Comparison of ENCODE assay signal across 10 mouse cellular contexts in the genomic region with DNA sequence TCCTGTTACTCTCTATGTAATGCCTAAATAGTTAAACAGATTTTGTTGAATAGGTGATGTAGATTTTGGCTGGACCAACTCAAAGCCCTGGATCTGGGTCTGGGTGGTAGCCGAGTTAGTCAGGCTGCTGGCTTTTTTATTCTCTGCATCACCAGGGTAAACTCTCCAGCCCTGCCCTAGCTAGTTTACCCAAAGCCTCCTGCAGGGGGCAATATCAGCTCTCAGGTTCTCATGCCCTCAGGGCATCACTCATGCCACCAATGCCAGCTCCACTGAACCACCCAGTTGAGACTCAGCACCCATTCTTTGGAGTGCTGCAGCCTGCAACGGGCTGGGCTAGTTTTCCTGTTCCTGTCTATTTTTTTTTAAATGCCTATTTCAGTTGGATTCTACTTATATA.
DNase-seq lines count a peak whose midpoint lies in the region; ATAC-seq and TF ChIP-seq lines count a peak whose summit lies in the region.
"Had no signal": no experiment of that assay in that cellular context is flagged by ENCODE, and none has a peak within 500 bp of the region (broad histone marks: within the 10 kb centered on the region; RNA-seq: fewer than 3 reads in every experiment).

No protein-coding gene starts in this region.

- ATAC-seq in kidney, embryonic 15.5 days (replicated peaks; ENCODE audit: low FRiP score), result no peak
- ATAC-seq: inflammation-experienced regulatory T-cells, adult 6 months; liver, embryonic 12.5 days had no signal

- TF ChIP-seq CTCF in kidney, adult 2 months (conservative IDR thresholded peaks at IDR 0.05; ENCODE audit: insufficient read depth, insufficient read length, low read depth, low read length), result peak; percentile 58

- intact Hi-C loops in gastrocnemius, postnatal 14 days (cut with DNase I; ENCODE audit: low total_unique reads), result no loop called here

- no peaks in the 10 kb centered on the region for H3K36me3 ChIP-seq in kidney, adult 2 months (ENCODE audit: control insufficient read depth, insufficient read depth, low read length)
- H3K36me3 ChIP-seq in kidney, embryonic 15.5 days, result no peaks in the 10 kb centered on the region
- H3K36me3 ChIP-seq: liver, embryonic 12.5 days had no signal

- 55% methylated on average over 2 of the region's 2 CpGs for WGBS in kidney, adult 2 months
- 80% methylated on average over 2 of the region's 2 CpGs for WGBS in kidney, embryonic 15.5 days

- no peaks in the 10 kb centered on the region for H3K27me3 ChIP-seq in kidney, adult 2 months (replicated peaks; ENCODE audit: control insufficient read depth, insufficient read depth, low read length)
- no peaks in the 10 kb centered on the region for H3K27me3 ChIP-seq in kidney, embryonic 15.5 days
- H3K27me3 ChIP-seq: liver, embryonic 12.5 days had no signal

- H3K27ac ChIP-seq in kidney, adult 2 months (ENCODE audit: insufficient read depth, low read depth, low read length), result no peak overlapping the region
- H3K27ac ChIP-seq in kidney, embryonic 15.5 days, result no peak overlapping the region
- H3K27ac ChIP-seq: liver, embryonic 12.5 days had no signal

- H3K4me2 ChIP-seq in kidney, embryonic 15.5 days, result no peak overlapping the region
- H3K4me2 ChIP-seq: liver, embryonic 12.5 days had no signal

- no peak overlapping the region for H3K4me3 ChIP-seq in kidney, adult 2 months (ENCODE audit: insufficient read depth, low read depth, low read length)
- no peak overlapping the region for H3K4me3 ChIP-seq in kidney, embryonic 15.5 days (replicated peaks)
- H3K4me3 ChIP-seq: liver, embryonic 12.5 days had no signal

- no peaks in the 10 kb centered on the region for H3K4me1 ChIP-seq in kidney, adult 2 months (ENCODE audit: control insufficient read depth, insufficient read depth, low read length)
- no peaks in the 10 kb centered on the region for H3K4me1 ChIP-seq in kidney, embryonic 15.5 days
- H3K4me1 ChIP-seq: liver, embryonic 12.5 days had no signal

- H3K9ac ChIP-seq in kidney, embryonic 15.5 days, result no peak overlapping the region
- H3K9ac ChIP-seq: liver, embryonic 12.5 days had no signal

- no peaks in the 10 kb centered on the region for H3K9me3 ChIP-seq in kidney, embryonic 15.5 days (replicated peaks)
- H3K9me3 ChIP-seq: liver, embryonic 12.5 days had no signal

- no peak for TF ChIP-seq POLR2A in kidney, adult 2 months (IDR thresholded peaks at IDR 0.05; ENCODE audit: low read depth, low read length)

- peak; percentile 18 for DNase-seq in adrenal gland, postnatal 10 days
- DNase-seq in adrenal gland, adult 2 months, result no peak
- DNase-seq in kidney, adult 2 months, result peak; percentile 63
- DNase-seq in A20 (ENCODE audit: low read depth, low spot score), result peak; percentile 6
- DNase-seq in cerebellum, adult 9-11 months, result peak; percentile 15
- DNase-seq in gastrocnemius, postnatal 14 days, result no peak
- no peak for DNase-seq in thymus, adult 18-20 months

Comparison
In these comparisons a context has a peak if more than half of its experiments do, and no peak if none do; other contexts are left out.
1. DNase-seq: peak in adrenal gland, postnatal 10 days (single experiment), kidney, adult 2 months (single experiment), A20 (single experiment) and cerebellum, adult 9-11 months (single experiment); none in adrenal gland, adult 2 months (single experiment), gastrocnemius, postnatal 14 days (single experiment) and thymus, adult 18-20 months (0 of 2).